Mouse (Mus musculus) spleen, adult 2 months (tissue): ENCODE data around the gene Kctd20.

Experiments used
- CTCF ChIP-seq: fragments of 200-500 bp; IDR thresholded peaks from 2 replicates; pipeline ENCODE4 v1.5.1; 2011; ENCODE audit warnings: mild to moderate bottlenecking, inconsistent platforms; ENCODE audit not compliant: insufficient read depth, insufficient read length, insufficient replicate concordance; ENCODE audit errors: extremely low read depth
- POLR2A ChIP-seq: fragments of 200-500 bp; IDR thresholded peaks from 2 replicates; pipeline ENCODE4 v1.6.1; 2011; ENCODE audit warnings: low read depth, low read length, inconsistent platforms

DNA sequence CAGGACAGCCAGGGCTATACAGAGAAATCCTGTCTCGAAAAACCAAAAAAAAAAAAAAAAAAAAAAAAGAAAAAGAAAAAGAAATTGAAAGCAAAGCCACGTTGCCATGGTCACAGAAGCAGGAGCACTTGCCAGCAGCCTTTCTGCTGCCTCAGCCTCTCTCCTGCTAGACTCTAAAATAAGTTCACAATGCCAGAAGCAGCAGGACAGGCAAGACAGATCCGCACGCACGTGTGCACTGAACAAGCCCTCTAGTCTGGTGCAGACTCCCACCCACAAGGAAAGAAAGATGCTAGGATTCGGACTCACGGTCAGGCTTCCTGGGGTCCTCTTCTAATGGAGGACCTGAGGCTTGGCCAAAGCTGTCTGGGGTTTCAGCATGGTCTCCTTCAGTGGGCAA is 43.8 kb upstream of the Kctd20 start:
- no peak for TF ChIP-seq CTCF
- TF ChIP-seq POLR2A: no peak
